Mouse (Mus musculus) kidney, adult 8-10 months (tissue): ENCODE measurements at regions not wholly inside any gene's neighbourhood (a gene's known extent, or its start where the extent isn't known, plus 50 kb on each side); places are given as distances from the start of the nearest gene placed in this dataset.

Experiments used
- DNase-seq, 2 experiments: peaks; one replicate each; pipeline ENCODE4 v3.0.0; 2022

DNA sequence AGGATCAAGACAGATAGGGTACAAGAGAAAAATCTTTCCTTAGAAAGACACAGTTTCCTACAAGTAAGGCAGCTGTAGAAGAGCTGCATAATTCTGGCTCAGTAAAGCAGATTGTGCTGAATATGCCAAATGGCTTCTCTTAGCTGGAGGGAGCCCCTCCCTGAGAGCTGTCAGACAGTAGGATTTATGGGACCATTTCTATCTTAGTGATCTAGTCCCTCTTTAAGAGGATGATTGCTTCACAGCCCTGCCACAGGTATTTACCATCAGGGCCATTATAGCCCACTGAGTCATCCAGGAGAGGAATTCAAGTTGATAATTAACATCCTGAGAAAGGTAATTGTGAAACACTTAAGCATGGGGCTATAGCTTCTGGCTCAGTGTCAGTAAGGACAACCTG, 101.5 kb upstream of the Cypt1 start:
- DNase-seq = no peak

DNA sequence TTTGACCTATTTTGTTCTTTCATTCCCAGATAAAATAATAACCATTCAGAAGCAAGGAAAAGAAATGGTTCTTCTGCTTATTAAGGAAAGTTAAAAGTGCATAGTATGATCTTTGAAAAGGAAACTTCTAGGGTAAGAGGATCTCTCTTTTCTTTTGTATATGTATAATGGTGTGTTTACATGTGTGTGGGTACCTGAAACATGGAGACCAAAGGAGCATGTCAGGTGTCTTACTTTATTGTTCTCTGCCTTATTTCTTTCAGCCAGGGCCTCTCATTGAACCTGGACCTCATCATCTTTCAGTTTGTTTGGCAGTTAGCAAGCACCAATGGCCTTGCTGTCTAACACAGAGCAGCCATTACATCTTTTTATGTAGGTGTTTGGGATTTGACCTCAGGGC, 101.0 kb upstream of the Cypt1 start:
- no peak for DNase-seq

DNA sequence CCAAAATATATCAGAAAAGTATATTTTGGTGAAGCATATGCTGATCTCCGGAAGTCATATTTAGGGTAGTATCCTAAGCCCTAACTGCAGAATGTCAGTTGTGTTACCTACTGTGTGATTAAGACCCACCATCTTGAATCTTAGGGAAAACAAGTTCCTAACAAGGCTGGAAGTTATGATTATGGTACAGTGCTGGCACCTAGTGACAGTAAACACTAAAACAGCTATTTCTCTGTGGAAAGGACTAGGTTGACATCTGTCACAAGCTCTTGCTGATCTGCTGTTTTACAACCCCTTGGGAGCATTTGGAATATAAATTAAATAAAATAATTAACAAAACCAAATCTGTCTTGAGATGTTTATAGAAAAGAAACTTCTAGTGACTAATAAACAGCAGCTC, 84.6 kb upstream of the Cypt1 start:
- DNase-seq = no peak

DNA sequence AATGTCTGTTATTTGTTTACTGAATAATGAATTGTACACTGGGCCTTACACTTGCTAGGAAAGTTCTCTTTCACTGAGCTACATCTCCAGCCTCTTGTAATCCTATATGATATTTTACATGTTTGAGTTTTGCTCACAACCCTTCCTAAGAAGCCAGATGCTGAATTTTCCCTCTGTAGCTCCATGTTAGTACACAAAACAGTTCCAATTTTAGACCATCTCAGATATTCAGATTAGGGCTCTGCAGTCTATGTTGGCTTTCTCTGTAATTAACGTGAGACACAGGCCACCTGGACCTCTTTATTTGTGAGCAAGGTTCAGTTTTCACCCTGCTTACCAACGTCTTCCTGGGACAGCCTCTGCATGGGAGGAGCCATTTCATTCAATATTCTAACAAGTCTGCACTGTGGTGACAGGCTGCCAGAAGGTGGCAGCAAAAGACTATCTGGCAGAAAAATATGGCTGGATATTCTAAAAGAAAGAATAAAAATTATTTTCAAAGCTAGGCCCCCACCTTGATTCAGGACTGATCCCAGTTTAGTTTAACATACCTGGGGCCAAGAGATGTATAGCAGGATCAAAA, 72.1 kb upstream of the Cypt1 start:
- DNase-seq = peak; percentile 5 to 49
